9 mouse cellular contexts compared by ENCODE assay signal in the genomic region with DNA sequence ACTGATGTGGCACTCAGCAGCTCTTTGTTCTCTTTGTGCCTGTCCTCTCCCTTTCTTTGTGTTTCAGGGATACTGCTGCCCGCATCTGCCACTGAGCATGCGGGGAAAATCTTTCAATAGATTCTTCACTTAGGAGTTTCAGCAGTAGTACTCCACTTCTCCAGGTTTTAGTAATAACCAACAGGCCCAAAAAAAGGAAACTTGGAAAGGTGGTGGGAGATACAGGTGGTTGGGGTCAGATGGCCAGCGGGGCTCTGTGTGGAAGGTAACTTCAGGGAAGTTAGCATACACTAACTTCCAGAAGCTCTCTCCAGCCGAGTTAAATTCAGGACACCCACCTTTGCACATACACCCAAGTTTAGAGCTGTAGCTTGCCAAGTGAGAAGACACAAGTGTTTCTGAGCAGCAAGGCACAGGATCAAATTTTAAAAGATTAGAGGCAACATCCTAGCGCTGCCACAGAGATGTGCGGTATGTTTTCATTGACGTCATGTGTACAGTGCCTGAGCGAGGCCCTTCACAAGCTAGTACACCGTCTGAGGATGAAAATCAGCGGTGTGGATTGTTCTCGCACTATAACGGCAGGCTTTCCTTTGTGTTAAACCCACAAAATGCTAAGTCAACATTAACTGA. TPM values are rescaled to one million over a fixed set of nuclear protein-coding genes. Genes with fewer than 3 reads are reported as not detected.
DNase-seq lines count a peak whose midpoint lies in the region; ATAC-seq lines count a peak whose summit lies in the region.
"Had no signal": no experiment of that assay in that cellular context is flagged by ENCODE, and none has a peak within 500 bp of the region (broad histone marks: within the 10 kb centered on the region; RNA-seq: fewer than 3 reads in every experiment).

No protein-coding gene starts in this region.

- H3K4me1 ChIP-seq in intestine, embryonic 14.5 days (replicated peaks; ENCODE audit: control insufficient read depth, insufficient read depth, low read length), result 0 out of 2 replicates have a peak, but pooled peaks cover 5% of the 10 kb centered on the region
- peaks cover 6% of the 10 kb centered on the region; the same call in 1 of the 2 replicates for H3K4me1 ChIP-seq in intestine, embryonic 15.5 days (replicated peaks)
- H3K4me1 ChIP-seq in hindbrain, embryonic 11.5 days (replicated peaks; ENCODE audit: control insufficient read depth, insufficient read depth, low read length), result peaks cover 3% of the 10 kb centered on the region; the same call in 1 of the 2 replicates

- WGBS in intestine, embryonic 14.5 days, result 38% methylated on average over 12 of the region's 12 CpGs
- WGBS in intestine, embryonic 15.5 days, result 41% methylated on average over 12 of the region's 12 CpGs
- 29% methylated on average over 12 of the region's 12 CpGs for WGBS in hindbrain, embryonic 11.5 days

- no peak overlapping the region for H3K9ac ChIP-seq in intestine, embryonic 14.5 days (ENCODE audit: low read length)
- H3K9ac ChIP-seq in intestine, embryonic 15.5 days, result no peak overlapping the region
- H3K9ac ChIP-seq in hindbrain, embryonic 11.5 days (ENCODE audit: low read depth, low read length), result no peak overlapping the region
- H3K9ac ChIP-seq: embryonic facial prominence, embryonic 12.5 days had no signal

- ATAC-seq in intestine, embryonic 14.5 days (replicated peaks; ENCODE audit: low FRiP score, low TSS enrichment, low read depth), result no peak
- no peak for ATAC-seq in intestine, embryonic 15.5 days
- no peak for ATAC-seq in hindbrain, embryonic 11.5 days (ENCODE audit: low FRiP score)

- DNase-seq in intestine, embryonic 14.5 days (ENCODE audit: low spot score), result peak; percentile 58
- DNase-seq in cerebellum, adult 18-20 months, result peak; percentile 20 to 28
- DNase-seq in hindbrain, embryonic 11.5 days (ENCODE audit: low spot score), result peak; percentile 67
- DNase-seq in naive thymus-derived CD4-positive, alpha-beta T cell, adult 2 months (ENCODE audit: low read depth), result peak; percentile 76
- DNase-seq in gastrocnemius, adult 18-20 months (ENCODE audit: low spot score), result no peak
- no peak for DNase-seq in heart, adult 18-20 months
- no peak for DNase-seq in heart, postnatal 14 days

- H3K4me3 ChIP-seq in intestine, embryonic 14.5 days (ENCODE audit: low read depth, low read length), result no peak overlapping the region
- H3K4me3 ChIP-seq in intestine, embryonic 15.5 days (replicated peaks), result no peak overlapping the region
- no peak overlapping the region for H3K4me3 ChIP-seq in hindbrain, embryonic 11.5 days (ENCODE audit: low read depth, low read length)

- H3K9me3 ChIP-seq in intestine, embryonic 14.5 days (ENCODE audit: control insufficient read depth, low read length), result no peaks in the 10 kb centered on the region
- no peaks in the 10 kb centered on the region for H3K9me3 ChIP-seq in intestine, embryonic 15.5 days
- no peaks in the 10 kb centered on the region for H3K9me3 ChIP-seq in hindbrain, embryonic 11.5 days (ENCODE audit: control insufficient read depth, low read length)
- H3K9me3 ChIP-seq: embryonic facial prominence, embryonic 12.5 days had no signal

- peaks cover 40% of the 10 kb centered on the region for H3K27me3 ChIP-seq in intestine, embryonic 14.5 days (replicated peaks; ENCODE audit: control insufficient read depth, insufficient read depth, low read length)
- H3K27me3 ChIP-seq in intestine, embryonic 15.5 days (replicated peaks), result peaks cover 13% of the 10 kb centered on the region
- no peaks in the 10 kb centered on the region for H3K27me3 ChIP-seq in hindbrain, embryonic 11.5 days (ENCODE audit: control insufficient read depth, insufficient read depth, low read length)

- intact Hi-C loops in heart, postnatal 14 days (cut with DNase I), result no loop called here

- no peak overlapping the region for H3K27ac ChIP-seq in intestine, embryonic 14.5 days (ENCODE audit: low read depth)
- no peak overlapping the region for H3K27ac ChIP-seq in intestine, embryonic 15.5 days
- peak overlapping the region; percentile 33; the same call in 1 of the 2 replicates for H3K27ac ChIP-seq in hindbrain, embryonic 11.5 days (ENCODE audit: low read depth, low read length)
- H3K27ac ChIP-seq: embryonic facial prominence, embryonic 12.5 days had no signal

- H3K36me3 ChIP-seq in intestine, embryonic 14.5 days (ENCODE audit: control insufficient read depth, insufficient read depth, low read length), result no peaks in the 10 kb centered on the region
- H3K36me3 ChIP-seq in intestine, embryonic 15.5 days, result no peaks in the 10 kb centered on the region
- no peaks in the 10 kb centered on the region for H3K36me3 ChIP-seq in hindbrain, embryonic 11.5 days (ENCODE audit: control insufficient read depth, insufficient read depth, low read length)
- H3K36me3 ChIP-seq: embryonic facial prominence, embryonic 12.5 days had no signal

- no peak overlapping the region for H3K4me2 ChIP-seq in intestine, embryonic 14.5 days (ENCODE audit: low read length)
- no peak overlapping the region; the same call in 1 of the 2 replicates for H3K4me2 ChIP-seq in intestine, embryonic 15.5 days (replicated peaks)
- H3K4me2 ChIP-seq in hindbrain, embryonic 11.5 days (replicated peaks; ENCODE audit: low read depth, low read length), result no peak overlapping the region

RNA-seq across cellular contexts. Expression of a gene that starts 1.3 kb away (rescaled TPM):
- polyA plus RNA-seq in intestine, embryonic 14.5 days (2014; fragmentation: Nextera tagmentation; extraction: Ambion mirVana), result 3.2 and 4.1 TPM in 2 replicates
- polyA plus RNA-seq in intestine, embryonic 15.5 days (2015; fragmentation: Nextera tagmentation; extraction: Ambion mirVana), result 2.5 and 3.3 TPM in 2 replicates
- polyA plus RNA-seq in hindbrain, embryonic 11.5 days (2014; fragmentation: Nextera tagmentation; extraction: Ambion mirVana), result 13.3 and 14.9 TPM in 2 replicates
- total RNA-seq in gastrocnemius, adult 18-20 months (2021), result not detected
- 1 to 10 TPM in 1 of 2 experiments, under 1 TPM in 1; 0.15 to 1.2 TPM for total RNA-seq in heart, adult 18-20 months (2021)
- total RNA-seq in heart, postnatal 14 days (2021), result under 1 TPM; 0.17 to 0.68 TPM

Comparison
In these comparisons a context has a peak if more than half of its experiments do, and no peak if none do; other contexts are left out.
1. DNase-seq: peak in intestine, embryonic 14.5 days (single experiment), cerebellum, adult 18-20 months (2 of 2), hindbrain, embryonic 11.5 days (single experiment) and naive thymus-derived CD4-positive, alpha-beta T cell, adult 2 months (single experiment); none in gastrocnemius, adult 18-20 months (single experiment), heart, adult 18-20 months (0 of 2) and heart, postnatal 14 days (0 of 2).